In genomic region chr7:51975181-51975580, GRCm38 (mm10) we compare ENCODE assay signal across 21 mouse cellular contexts. TPM values are rescaled to one million over a fixed set of nuclear protein-coding genes. Genes with fewer than 3 reads are reported as not detected.
DNase-seq lines count a peak whose midpoint lies in the region; ATAC-seq lines count a peak whose summit lies in the region.
"Had no signal": no experiment of that assay in that cellular context is flagged by ENCODE, and none has a peak within 500 bp of the region (broad histone marks: within the 10 kb centered on the region; RNA-seq: fewer than 3 reads in every experiment).

No protein-coding gene starts in this region.

- peak; percentile 60; the same call in 1 of the 2 replicates for ATAC-seq in forebrain, embryonic 14.5 days
- ATAC-seq in midbrain, embryonic 14.5 days (ENCODE audit: low FRiP score, low TSS enrichment): no peak
- no peak for ATAC-seq in midbrain, embryonic 11.5 days (ENCODE audit: low FRiP score)
- ATAC-seq in limb, embryonic 13.5 days (ENCODE audit: low FRiP score, low read depth): no peak
- ATAC-seq in midbrain, embryonic 16.5 days: peak; percentile 53; the same call in 1 of the 2 replicates
- ATAC-seq: intestine, embryonic 16.5 days had no signal

- H3K9me3 ChIP-seq in forebrain, embryonic 14.5 days (replicated peaks; ENCODE audit: control insufficient read depth, low read length): no peaks in the 10 kb centered on the region
- no peaks in the 10 kb centered on the region for H3K9me3 ChIP-seq in forebrain, embryonic 10.5 days
- no peaks in the 10 kb centered on the region for H3K9me3 ChIP-seq in midbrain, embryonic 14.5 days (ENCODE audit: control insufficient read depth, low read length)
- no peaks in the 10 kb centered on the region for H3K9me3 ChIP-seq in midbrain, embryonic 11.5 days (ENCODE audit: control insufficient read depth, low read length)
- H3K9me3 ChIP-seq in limb, embryonic 13.5 days: no peaks in the 10 kb centered on the region
- no peaks in the 10 kb centered on the region for H3K9me3 ChIP-seq in midbrain, embryonic 16.5 days (replicated peaks; ENCODE audit: control insufficient read depth, low read length, poor library complexity, severe bottlenecking)
- H3K9me3 ChIP-seq: embryonic facial prominence, embryonic 13.5 days; heart, embryonic 12.5 days; stomach, embryonic 15.5 days had no signal

- no peak overlapping the region for H3K4me3 ChIP-seq in forebrain, embryonic 14.5 days (ENCODE audit: low read depth, low read length)
- H3K4me3 ChIP-seq in forebrain, embryonic 10.5 days: no peak overlapping the region
- no peak overlapping the region for H3K4me3 ChIP-seq in midbrain, embryonic 14.5 days (replicated peaks; ENCODE audit: low read depth, low read length)
- H3K4me3 ChIP-seq in midbrain, embryonic 11.5 days (ENCODE audit: low read depth, low read length): no peak overlapping the region
- H3K4me3 ChIP-seq in limb, embryonic 13.5 days: no peak overlapping the region
- no peak overlapping the region for H3K4me3 ChIP-seq in midbrain, embryonic 16.5 days (ENCODE audit: low read depth, low read length)
- H3K4me3 ChIP-seq: embryonic facial prominence, embryonic 13.5 days; heart, embryonic 12.5 days; stomach, embryonic 15.5 days had no signal

- no peaks in the 10 kb centered on the region for H3K36me3 ChIP-seq in forebrain, embryonic 14.5 days (ENCODE audit: control insufficient read depth, insufficient read depth, low read length)
- no peaks in the 10 kb centered on the region for H3K36me3 ChIP-seq in forebrain, embryonic 10.5 days (replicated peaks)
- no peaks in the 10 kb centered on the region for H3K36me3 ChIP-seq in midbrain, embryonic 14.5 days (ENCODE audit: control insufficient read depth, insufficient read depth, low read length)
- no peaks in the 10 kb centered on the region for H3K36me3 ChIP-seq in midbrain, embryonic 11.5 days (ENCODE audit: control insufficient read depth, insufficient read depth, low read length)
- H3K36me3 ChIP-seq in limb, embryonic 13.5 days: peaks cover 27% of the 10 kb centered on the region
- no peaks in the 10 kb centered on the region for H3K36me3 ChIP-seq in midbrain, embryonic 16.5 days (ENCODE audit: control insufficient read depth, insufficient read depth, low read length)
- H3K36me3 ChIP-seq: embryonic facial prominence, embryonic 13.5 days; heart, embryonic 12.5 days; stomach, embryonic 15.5 days had no signal

- peak overlapping the region; percentile 9; the same call in 1 of the 2 replicates for H3K27ac ChIP-seq in forebrain, embryonic 14.5 days (ENCODE audit: low read depth, low read length)
- H3K27ac ChIP-seq in forebrain, embryonic 10.5 days: no peak overlapping the region
- peak overlapping the region; percentile 62; the same call in 1 of the 2 replicates for H3K27ac ChIP-seq in midbrain, embryonic 14.5 days (replicated peaks; ENCODE audit: low read depth, low read length)
- H3K27ac ChIP-seq in midbrain, embryonic 11.5 days (ENCODE audit: low read depth, low read length): no peak overlapping the region
- peak overlapping the region; percentile 48; the same call in 1 of the 2 replicates for H3K27ac ChIP-seq in limb, embryonic 13.5 days
- H3K27ac ChIP-seq in midbrain, embryonic 16.5 days (ENCODE audit: low read length): peak overlapping the region; percentile 51; the same call in 1 of the 2 replicates
- H3K27ac ChIP-seq: embryonic facial prominence, embryonic 13.5 days; stomach, embryonic 15.5 days had no signal

- peak; percentile 44 for DNase-seq in forebrain, embryonic 14.5 days (ENCODE audit: low spot score)
- DNase-seq in forebrain, embryonic 10.5 days (ENCODE audit: extremely low spot score, low spot score): no peak
- no peak for DNase-seq in midbrain, embryonic 14.5 days
- DNase-seq in midbrain, embryonic 11.5 days (ENCODE audit: low spot score, missing footprints): no peak
- no peak for DNase-seq in cerebellum, adult 9-11 months
- no peak for DNase-seq in frontal cortex, postnatal 10 days (ENCODE audit: low spot score in 2 of 2)
- DNase-seq: cerebellum, adult 11 months; gastrocnemius, postnatal 14 days; heart, postnatal 4 days; lung, postnatal 10 days; spleen, adult 18-20 months; thymus, postnatal 14 days had no signal

- H3K9ac ChIP-seq in forebrain, embryonic 14.5 days (ENCODE audit: low read length): 0 out of 2 replicates have a peak overlapping the region, but pooled peaks have one; percentile 17
- H3K9ac ChIP-seq in midbrain, embryonic 14.5 days (replicated peaks; ENCODE audit: low read length): no peak overlapping the region
- no peak overlapping the region for H3K9ac ChIP-seq in midbrain, embryonic 11.5 days (ENCODE audit: low read length)
- H3K9ac ChIP-seq in limb, embryonic 13.5 days: no peak overlapping the region
- H3K9ac ChIP-seq in midbrain, embryonic 16.5 days (ENCODE audit: low read depth, low read length): no peak overlapping the region
- H3K9ac ChIP-seq: embryonic facial prominence, embryonic 13.5 days; heart, embryonic 12.5 days; stomach, embryonic 15.5 days had no signal

- H3K4me1 ChIP-seq in forebrain, embryonic 14.5 days (ENCODE audit: control insufficient read depth, insufficient read depth, low read length): peaks cover 10% of the 10 kb centered on the region
- peaks cover 8% of the 10 kb centered on the region for H3K4me1 ChIP-seq in forebrain, embryonic 10.5 days
- H3K4me1 ChIP-seq in midbrain, embryonic 14.5 days (ENCODE audit: control insufficient read depth, insufficient read depth, low read length): 0 out of 2 replicates have a peak, but pooled peaks cover 5% of the 10 kb centered on the region
- no peaks in the 10 kb centered on the region for H3K4me1 ChIP-seq in midbrain, embryonic 11.5 days (ENCODE audit: control insufficient read depth, insufficient read depth, low read length)
- peaks cover 32% of the 10 kb centered on the region for H3K4me1 ChIP-seq in limb, embryonic 13.5 days
- H3K4me1 ChIP-seq in midbrain, embryonic 16.5 days (ENCODE audit: control insufficient read depth, insufficient read depth, low read length): peaks cover 4% of the 10 kb centered on the region; the same call in 1 of the 2 replicates
- H3K4me1 ChIP-seq: embryonic facial prominence, embryonic 13.5 days; heart, embryonic 12.5 days; stomach, embryonic 15.5 days had no signal

- H3K4me2 ChIP-seq in forebrain, embryonic 14.5 days (ENCODE audit: low read length): no peak overlapping the region
- H3K4me2 ChIP-seq in midbrain, embryonic 14.5 days (ENCODE audit: low read length): no peak overlapping the region
- H3K4me2 ChIP-seq in midbrain, embryonic 11.5 days: no peak overlapping the region
- H3K4me2 ChIP-seq in limb, embryonic 13.5 days (replicated peaks): no peak overlapping the region
- no peak overlapping the region for H3K4me2 ChIP-seq in midbrain, embryonic 16.5 days (ENCODE audit: low read length)
- H3K4me2 ChIP-seq: embryonic facial prominence, embryonic 13.5 days; heart, embryonic 12.5 days; stomach, embryonic 15.5 days had no signal

- no peaks in the 10 kb centered on the region for H3K27me3 ChIP-seq in forebrain, embryonic 14.5 days (replicated peaks; ENCODE audit: control insufficient read depth, insufficient read depth, low read length)
- no peaks in the 10 kb centered on the region for H3K27me3 ChIP-seq in forebrain, embryonic 10.5 days (ENCODE audit: poor library complexity, severe bottlenecking)
- no peaks in the 10 kb centered on the region for H3K27me3 ChIP-seq in midbrain, embryonic 14.5 days (ENCODE audit: control insufficient read depth, insufficient read depth, low read length)
- no peaks in the 10 kb centered on the region for H3K27me3 ChIP-seq in midbrain, embryonic 11.5 days (ENCODE audit: control insufficient read depth, insufficient read depth, low read length)
- H3K27me3 ChIP-seq in limb, embryonic 13.5 days: no peaks in the 10 kb centered on the region
- H3K27me3 ChIP-seq in midbrain, embryonic 16.5 days (ENCODE audit: control insufficient read depth, insufficient read depth, low read depth, low read length): no peaks in the 10 kb centered on the region
- H3K27me3 ChIP-seq: heart, embryonic 12.5 days; stomach, embryonic 15.5 days had no signal

- WGBS in forebrain, embryonic 14.5 days: 42% methylated on average over 6 of the region's 6 CpGs
- WGBS in forebrain, embryonic 10.5 days: 77% methylated on average over 6 of the region's 6 CpGs
- 52% methylated on average over 6 of the region's 6 CpGs for WGBS in midbrain, embryonic 14.5 days
- WGBS in midbrain, embryonic 11.5 days: 63% methylated on average over 6 of the region's 6 CpGs
- WGBS in limb, embryonic 13.5 days: 67% methylated on average over 6 of the region's 6 CpGs
- WGBS in midbrain, embryonic 16.5 days: 37% methylated on average over 6 of the region's 6 CpGs

RNA-seq across cellular contexts. Expression of gene Svip, which starts 30.6 kb away (rescaled TPM):
- polyA plus RNA-seq in forebrain, embryonic 14.5 days (2014; fragmentation: Nextera tagmentation; extraction: Ambion mirVana): 26.9 and 27.8 TPM in 2 replicates
- 9.2 and 9.9 TPM in 2 replicates for polyA plus RNA-seq in forebrain, embryonic 10.5 days (2016; fragmentation: Nextera tagmentation; extraction: Ambion mirVana)
- polyA plus RNA-seq in midbrain, embryonic 14.5 days (2014; fragmentation: Nextera tagmentation; extraction: Ambion mirVana): 21.3 and 22.4 TPM in 2 replicates
- polyA plus RNA-seq in midbrain, embryonic 11.5 days (2014; fragmentation: Nextera tagmentation; extraction: Ambion mirVana): 14.5 and 15.2 TPM in 2 replicates
- 3.3 and 3.9 TPM in 2 replicates for polyA plus RNA-seq in limb, embryonic 13.5 days (2015; fragmentation: Nextera tagmentation; extraction: Ambion mirVana)
- polyA plus RNA-seq in midbrain, embryonic 16.5 days (2015; fragmentation: Nextera tagmentation; extraction: Ambion mirVana): 21.2 and 21.9 TPM in 2 replicates

RNA-seq across cellular contexts. Expression of gene 1700015G11Rik, which starts 40.3 kb away (rescaled TPM):
- not detected in 2 replicates for polyA plus RNA-seq in forebrain, embryonic 14.5 days (2014; fragmentation: Nextera tagmentation; extraction: Ambion mirVana)
- not detected in 2 replicates for polyA plus RNA-seq in forebrain, embryonic 10.5 days (2016; fragmentation: Nextera tagmentation; extraction: Ambion mirVana)
- not detected in 2 replicates for polyA plus RNA-seq in midbrain, embryonic 14.5 days (2014; fragmentation: Nextera tagmentation; extraction: Ambion mirVana)
- polyA plus RNA-seq in midbrain, embryonic 11.5 days (2014; fragmentation: Nextera tagmentation; extraction: Ambion mirVana): not detected in 2 replicates
- polyA plus RNA-seq in limb, embryonic 13.5 days (2015; fragmentation: Nextera tagmentation; extraction: Ambion mirVana): not detected in 2 replicates
- polyA plus RNA-seq in midbrain, embryonic 16.5 days (2015; fragmentation: Nextera tagmentation; extraction: Ambion mirVana): not detected in 2 replicates
- polyA plus RNA-seq: C2C12; embryonic facial prominence, embryonic 13.5 days; heart, embryonic 12.5 days; intestine, embryonic 16.5 days; kidney, embryonic 16.5 days; limb, embryonic 14.5 days; stomach, embryonic 15.5 days had no signal

Comparison
In these comparisons a context has a peak if more than half of its experiments do, and no peak if none do; other contexts are left out.
1. ATAC-seq: peak in forebrain, embryonic 14.5 days (single experiment) and midbrain, embryonic 16.5 days (single experiment); none in midbrain, embryonic 14.5 days (single experiment), midbrain, embryonic 11.5 days (single experiment) and limb, embryonic 13.5 days (single experiment).
2. H3K27ac ChIP-seq: peak in forebrain, embryonic 14.5 days (single experiment), midbrain, embryonic 14.5 days (single experiment), limb, embryonic 13.5 days (single experiment) and midbrain, embryonic 16.5 days (single experiment); none in forebrain, embryonic 10.5 days (single experiment) and midbrain, embryonic 11.5 days (single experiment).